Mouse (Mus musculus) thymus, postnatal 4 days (tissue): ENCODE measurements at regions not wholly inside any gene's neighbourhood (a gene's known extent, or its start where the extent isn't known, plus 50 kb on each side); places are given as distances from the start of the nearest gene placed in this dataset.

ENCODE experiments used
- DNase-seq: peaks from one replicate; pipeline ENCODE4 v3.0.0; 2021

DNA sequence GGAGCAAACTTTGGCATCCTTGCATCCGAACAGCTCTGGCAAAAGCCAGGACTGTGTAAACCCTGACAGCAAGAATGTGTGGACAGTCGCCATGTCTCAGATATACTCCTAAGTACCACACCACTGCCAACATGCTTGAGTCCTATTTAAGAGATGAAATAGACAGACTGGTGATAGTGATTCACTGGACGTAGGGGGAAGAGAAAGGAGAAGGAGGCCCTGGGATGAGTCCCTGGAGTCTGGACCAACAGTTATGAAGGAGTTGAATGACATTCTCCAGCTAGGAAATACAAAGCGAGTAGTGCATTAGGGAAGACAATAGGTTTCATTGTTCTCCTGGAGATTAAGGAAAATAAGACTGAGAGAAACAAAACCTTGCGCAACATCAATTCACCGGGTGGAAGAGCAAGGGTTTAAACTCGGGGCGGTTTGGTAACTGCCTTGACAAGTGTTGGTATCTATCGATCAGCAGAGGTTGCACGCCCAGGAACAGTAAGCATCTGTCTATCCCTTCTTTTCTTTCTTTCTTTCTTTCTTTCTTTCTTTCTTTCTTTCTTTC is 54.3 kb upstream of the Nrbf2 start:
- no peak for DNase-seq

DNA sequence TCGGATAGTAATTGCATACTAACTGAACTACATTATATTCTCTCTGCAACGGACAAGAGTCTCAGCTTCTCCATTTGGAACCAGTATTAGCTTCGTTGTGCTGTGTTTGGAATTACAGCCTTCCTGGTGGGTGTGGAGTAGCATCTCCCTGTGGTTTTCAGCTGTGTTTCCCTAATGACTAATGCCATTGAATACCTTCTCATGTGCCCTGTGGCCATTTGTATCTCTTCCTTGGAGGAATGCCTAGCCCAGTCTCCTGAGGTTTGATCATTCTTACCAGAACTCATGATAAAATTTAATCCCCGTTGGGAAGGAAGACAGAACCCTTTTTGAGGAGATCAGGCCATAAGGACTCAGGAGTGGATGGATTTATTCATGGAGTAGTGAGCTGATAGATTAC is 59.6 kb upstream of the Nrbf2 start:
- no peak for DNase-seq

DNA sequence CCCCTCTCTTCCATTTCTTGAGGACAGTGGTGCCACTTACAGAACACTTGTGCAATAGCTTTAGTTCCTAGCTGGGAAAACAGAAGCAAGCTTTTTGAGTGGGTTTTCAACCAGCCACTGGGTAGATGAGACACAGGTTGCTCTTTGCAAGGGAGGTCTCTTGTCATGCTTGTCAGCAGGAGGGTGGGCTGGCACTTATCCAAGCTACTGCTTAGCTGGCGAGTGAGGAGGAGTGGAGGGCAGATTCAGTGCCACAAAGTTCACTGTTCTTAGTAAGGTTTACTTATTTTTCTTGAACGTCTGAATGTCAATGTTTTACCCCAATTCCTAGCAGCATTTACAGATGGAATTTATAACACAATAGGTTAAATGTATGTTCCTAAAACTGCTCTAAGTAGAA is 65.9 kb upstream of the Nrbf2 start:
- DNase-seq: no peak

DNA sequence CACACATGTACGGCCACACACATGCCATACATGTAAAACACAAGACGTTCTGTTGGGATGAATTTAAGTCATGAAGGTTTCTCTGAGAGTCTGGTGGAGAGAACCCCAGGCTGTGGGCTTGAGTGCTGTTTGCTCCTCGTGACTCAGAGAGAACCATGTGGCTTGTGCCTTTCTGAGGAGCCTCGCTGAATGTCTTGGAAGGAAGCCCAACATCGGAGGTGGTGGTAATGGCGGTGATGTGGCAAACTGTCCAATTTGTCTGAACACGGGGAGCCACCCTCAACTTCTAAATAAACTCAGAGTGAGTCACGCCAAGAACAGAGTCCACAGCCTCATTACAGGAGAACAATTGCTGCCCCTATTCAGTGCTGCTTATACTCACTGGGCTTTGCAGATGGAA is 75.7 kb upstream of the Nrbf2 start:
- no peak for DNase-seq

DNA sequence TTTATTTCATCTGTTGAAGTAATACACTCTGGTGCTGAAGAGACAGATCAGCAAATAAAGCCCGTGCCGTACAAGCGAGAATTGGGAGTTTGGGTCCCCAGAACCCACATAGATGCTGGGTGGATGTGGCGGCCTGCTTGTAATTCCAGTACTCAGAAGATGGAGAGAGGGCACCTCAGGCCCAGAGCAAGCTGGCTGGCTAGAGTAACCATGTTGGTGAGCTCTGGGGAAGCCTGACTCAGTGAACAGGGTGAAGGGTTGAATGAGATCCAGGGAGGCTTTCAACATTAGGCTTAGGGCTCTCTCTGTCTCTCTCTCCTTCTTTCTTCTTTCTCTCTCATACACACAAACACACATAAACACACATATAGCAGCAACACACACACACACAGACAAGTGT is 76.2 kb upstream of the Nrbf2 start:
- no peak for DNase-seq

DNA sequence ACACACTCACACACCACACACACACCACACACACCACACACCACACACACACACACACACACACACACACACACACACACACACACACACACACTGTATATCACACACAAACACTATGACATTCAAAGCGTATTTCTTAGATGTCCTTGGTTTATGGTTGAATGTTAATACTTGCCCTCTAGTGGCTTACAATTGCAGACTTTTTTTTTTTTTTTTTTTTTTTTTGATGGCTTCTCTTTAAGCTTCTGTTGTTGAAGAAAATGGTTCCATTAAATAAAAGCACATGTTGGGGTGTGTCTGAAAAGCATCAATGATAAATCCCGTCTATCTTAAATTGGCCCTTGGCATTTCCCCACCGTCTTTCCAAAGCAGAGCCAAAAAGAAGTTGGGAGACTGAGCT is 79.5 kb upstream of the Nrbf2 start:
- no peak for DNase-seq

DNA sequence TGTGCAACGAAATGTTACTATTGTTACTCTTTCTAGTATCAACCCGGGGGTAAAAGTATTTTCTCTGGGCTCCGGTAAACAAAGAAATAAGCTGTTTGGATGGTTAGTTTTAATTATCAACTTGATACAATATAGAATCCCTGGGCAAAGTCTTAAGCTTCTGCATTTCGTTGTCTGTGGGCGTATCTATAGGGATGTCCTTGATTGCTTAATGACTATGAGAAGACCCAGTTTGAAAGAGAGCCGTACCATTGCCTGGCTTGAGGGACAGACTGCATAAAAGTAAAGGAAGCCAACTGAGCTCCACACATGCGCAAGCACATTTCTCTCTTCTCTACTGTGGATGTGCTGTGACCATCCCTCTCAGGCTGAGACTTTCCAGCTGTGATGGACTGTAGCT is 80.1 kb upstream of the Nrbf2 start:
- no peak for DNase-seq

DNA sequence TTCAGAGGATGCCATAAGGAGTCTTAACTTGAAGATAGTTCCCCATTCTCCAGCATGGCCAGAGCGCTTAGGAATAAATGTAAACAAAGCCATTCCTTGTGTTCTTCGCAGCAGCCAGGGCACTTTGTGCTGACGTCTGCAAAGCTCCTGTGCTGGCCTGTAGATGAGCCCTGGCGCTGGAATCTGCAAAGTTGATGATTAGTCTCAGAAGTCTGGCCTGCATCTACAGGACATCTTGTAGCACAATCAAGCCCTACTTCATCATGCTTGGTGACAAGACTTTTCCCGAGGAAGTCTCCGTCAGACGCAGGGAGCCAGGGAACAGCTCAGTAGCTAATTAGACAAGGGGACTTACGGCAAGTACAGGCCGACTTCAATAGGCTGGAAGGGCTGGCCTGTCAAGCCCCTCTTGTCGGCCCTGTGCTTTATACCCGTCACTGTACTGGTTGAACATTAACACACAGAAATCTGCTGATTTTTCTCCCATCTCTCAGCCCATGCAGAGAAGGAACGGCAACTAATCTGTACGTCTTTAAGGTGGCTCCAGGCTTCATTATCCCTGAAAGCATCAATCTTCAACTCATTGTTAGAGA is 87.6 kb upstream of the Nrbf2 start:
- DNase-seq: no peak

DNA sequence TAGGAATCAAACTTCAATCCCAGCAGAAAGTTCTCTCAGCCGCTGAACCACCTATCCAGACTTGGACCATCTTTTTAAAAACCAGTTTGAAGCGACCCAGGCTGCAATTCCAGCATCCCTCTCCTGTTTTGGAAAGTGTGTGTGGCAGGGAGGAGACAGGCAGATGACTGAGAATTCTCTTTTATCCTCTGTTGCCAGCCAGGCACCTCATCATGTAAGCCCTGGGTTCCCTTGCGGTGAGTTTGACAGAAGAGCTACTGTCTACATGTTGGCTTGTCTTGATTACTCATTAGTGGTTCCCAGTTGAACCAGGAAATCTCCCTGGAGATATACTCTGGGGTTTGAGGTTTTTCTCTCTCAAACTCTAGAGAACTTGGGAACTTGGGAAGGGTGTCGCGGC is 91.5 kb upstream of the Nrbf2 start:
- DNase-seq: no peak

DNA sequence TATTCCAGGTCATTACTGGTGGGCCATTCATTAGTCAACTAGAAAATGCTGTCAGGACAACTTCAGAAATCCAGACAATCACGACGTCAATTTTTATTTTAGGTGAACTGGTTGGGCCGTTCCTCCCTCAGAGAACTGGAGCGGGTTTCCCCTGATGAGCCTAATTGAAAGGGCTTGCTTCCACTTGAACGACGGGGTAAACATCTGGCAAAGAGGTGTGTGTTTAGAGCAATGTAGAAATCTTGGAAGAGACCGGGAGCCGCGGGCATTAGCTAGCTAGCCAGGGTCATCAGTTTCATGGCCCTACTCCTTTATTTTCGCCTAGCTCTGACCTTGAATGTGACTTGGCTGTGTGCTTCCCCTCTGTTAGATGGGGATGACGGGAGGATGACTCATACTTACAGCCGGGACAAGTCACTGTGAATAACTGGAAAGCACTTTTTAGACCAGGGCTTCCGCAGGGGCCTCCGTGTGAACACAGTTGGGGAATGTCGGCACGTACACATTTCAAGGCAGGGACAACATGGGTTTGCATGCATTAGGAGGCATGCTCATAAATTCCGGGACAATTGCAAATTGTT is 92.6 kb upstream of the Nrbf2 start:
- no peak for DNase-seq

DNA sequence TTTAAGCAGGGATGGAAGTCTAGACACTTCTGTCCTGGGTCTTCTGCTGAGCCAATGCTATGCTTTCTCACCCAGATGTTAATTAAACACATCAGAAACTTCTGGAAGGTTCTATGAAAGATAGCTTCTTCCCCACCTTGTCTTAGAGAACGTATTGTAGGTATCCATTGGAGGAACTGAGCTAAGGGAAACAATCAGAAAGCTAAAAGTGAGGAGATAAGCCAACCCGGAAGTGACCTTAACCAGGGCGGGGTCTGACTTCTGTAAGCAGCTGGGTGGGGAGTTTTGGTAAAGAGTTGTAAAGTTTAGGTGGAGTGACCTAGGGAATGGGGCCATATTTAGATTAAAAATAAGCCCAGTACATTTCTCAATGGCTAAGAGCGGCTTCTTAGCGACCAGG is 95.1 kb upstream of the Nrbf2 start:
- no peak for DNase-seq

DNA sequence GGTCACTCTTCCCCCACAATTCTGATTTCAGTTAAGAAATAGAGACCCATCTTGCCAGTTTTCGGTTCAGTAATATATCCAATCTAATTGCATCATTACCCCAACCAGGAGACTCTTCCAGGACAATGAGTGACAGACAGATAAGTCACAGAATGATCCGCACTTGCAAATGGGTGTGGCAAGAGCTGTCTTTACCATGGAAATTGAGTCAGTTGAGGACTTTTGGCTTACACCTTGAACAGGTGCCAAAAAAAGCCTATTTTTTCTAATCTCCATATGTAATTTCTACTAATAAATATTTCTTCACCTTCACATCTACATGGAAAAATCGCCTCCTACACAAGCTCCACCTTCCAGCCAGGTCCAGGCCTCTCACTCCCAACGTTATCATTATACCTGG is 98.2 kb upstream of the Nrbf2 start:
- no peak for DNase-seq

DNA sequence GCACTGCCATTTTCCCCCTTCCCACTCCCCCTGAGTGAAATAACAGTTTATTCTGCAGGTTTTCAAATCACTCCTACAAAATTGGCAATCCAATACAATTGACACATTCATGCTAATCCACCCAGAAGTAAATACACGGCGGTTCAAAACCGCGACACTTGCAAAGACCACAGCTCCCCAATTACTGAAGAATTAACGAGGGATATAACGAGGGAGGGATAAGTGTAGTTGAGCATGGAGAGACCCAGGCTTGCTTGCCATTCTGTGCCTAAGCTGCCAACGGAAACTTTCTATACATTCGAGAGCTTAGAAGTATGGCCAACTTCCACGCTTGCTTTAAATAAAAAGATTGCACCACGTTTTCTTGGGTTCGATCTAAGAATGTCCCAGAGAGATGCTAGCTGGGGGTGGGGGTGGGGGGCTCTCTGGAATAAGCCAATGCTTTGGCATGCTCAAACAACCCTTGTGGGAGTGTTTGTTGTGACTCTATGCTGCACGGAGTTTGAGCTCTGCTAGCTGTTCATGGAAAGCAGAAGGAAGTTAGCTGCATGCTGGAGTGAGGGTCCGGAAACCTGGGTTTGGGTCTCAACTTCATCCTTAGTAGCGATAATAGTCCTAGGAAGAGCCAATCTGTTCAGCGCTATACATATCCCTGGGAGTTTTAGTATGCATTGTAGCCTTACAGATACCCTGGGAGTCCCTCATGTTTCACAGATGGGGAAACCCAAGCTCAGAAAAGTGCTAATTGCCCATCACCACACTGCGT is 98.9 kb upstream of the Nrbf2 start:
- DNase-seq: no peak

DNA sequence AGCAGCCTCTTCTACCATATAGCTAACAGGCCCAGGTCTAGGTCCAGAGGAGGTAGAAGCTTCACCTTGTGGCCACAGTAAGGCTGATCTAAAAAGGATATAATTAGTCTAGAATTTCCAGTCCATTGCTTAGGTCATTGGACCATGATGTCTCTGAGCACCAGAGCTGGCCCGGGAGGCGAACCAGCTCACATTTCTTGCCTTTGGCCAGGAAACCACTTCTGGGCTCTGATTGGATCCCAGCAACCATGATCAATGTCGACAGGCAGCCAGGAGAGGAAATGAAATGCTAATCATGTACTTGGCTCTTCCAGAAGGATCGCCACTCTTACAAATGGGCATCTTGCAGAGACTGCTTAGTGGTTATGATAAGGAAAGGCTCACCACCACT is 99.5 kb upstream of the Nrbf2 start:
- DNase-seq: no peak

DNA sequence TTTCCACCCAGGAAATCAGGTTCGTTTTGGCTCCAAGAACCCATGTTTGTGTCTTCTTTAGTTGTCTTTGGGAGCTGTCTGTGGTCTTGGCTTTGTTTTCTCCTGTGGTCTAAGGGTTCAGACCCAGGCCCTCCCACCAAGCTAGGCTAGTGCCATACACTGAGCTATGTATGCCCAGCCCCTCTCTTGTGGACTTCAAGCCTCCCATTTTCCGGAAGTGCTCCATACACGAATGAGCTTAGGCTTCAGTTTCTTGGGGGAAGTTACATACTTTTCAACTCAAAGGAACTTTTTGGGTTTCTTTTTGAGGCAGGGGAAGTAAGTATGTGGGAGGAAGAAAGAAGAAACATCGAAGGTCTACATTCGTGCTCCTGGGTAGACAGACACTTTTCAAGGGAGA is 100.9 kb upstream of the Nrbf2 start:
- DNase-seq: no peak

DNA sequence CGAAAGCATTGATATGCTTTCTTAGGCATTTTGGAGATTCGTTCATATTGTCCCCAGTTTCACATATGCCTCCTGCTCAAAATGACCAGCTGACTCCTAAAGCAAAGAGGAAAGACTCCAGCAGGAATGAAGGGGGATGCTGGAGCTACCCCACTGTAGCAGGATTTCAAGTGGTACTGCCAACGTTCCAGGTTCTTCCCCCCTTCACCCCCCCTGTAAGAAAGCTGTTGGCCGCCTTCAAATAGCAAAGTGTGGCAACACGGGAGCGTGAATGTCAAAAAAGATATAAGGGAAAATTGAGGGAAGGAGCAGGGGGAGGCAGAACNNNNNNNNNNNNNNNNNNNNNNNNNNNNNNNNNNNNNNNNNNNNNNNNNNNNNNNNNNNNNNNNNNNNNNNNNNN is 103.7 kb upstream of the Nrbf2 start:
- no peak for DNase-seq

DNA sequence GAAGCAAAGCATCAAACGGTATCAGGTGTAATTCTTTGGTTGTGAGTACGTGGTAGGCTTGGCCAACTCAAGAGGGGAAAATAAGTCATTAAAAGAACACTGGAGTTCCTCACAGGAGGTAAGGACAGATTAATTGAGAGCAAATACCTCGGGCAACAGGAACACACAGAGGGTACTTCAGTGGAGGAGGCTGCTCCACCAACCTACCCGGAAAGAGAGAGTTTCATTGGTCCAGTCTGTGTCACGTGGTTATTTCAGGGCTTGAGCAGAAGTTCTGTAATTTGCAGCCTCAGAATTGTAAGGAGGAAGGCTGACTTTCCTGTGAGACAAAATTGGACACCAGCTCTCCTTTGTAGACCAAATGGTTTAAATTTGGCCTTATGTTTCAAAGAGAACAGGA is 115.3 kb upstream of the Nrbf2 start:
- peak; percentile 40 for DNase-seq

DNA sequence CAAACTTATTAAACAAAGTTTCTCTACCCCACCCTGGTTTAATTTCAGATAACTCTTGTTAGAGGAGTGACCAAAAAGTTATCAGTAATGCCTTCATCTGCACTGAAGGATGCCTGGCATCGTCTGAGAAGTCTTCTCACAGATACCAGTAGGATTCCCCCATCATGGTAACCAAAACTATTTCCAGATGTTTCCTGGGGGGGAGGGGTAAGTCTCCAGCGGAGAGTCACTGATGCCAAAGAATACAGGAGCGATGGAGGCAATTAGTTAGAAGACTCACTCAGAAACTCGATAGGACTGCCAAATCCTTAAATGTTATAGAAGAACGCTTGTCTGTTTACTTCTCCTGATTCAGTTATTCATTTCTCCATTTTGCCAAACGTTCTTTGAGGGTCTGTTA is 116.3 kb upstream of the Nrbf2 start:
- DNase-seq: no peak

DNA sequence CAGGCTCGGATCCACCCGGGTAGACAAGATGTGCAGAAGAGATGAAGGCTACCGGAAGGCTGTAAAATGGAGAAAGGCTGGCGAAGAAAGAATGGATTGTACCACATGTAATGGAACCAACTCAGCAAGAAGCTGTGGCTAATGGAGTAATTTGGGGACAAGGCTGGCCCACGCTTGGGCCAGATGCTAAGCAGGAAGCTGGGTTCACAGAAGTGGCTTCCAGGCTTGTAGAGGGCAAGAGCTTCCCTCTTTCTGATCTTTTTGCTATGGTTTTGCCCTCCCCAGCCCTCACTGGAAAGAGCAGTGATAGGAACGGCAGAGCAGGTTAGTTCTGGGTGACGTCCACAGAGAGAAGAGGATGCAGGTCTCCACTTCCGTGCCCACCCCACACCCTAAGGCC is 117.7 kb upstream of the Egr2 start:
- no peak for DNase-seq

DNA sequence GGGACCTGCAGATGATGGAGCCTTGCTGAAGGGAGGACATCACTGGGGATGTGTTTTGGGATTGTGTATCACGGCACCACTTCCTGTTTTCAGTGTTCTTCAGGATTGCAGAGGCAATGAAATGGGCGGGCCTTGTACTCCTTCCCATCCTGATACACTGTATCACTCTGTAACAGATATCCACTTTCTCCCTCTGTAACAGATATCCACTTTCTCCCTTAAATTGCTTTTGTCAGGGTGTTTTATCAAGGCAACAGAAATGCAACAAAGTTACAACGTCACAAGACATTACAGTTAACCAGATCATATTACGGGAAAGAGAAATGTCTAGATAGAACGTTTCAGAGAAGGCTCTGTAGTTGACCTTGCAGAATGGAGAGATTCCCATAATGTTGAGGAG is 114.5 kb upstream of the Egr2 start:
- DNase-seq: no peak

DNA sequence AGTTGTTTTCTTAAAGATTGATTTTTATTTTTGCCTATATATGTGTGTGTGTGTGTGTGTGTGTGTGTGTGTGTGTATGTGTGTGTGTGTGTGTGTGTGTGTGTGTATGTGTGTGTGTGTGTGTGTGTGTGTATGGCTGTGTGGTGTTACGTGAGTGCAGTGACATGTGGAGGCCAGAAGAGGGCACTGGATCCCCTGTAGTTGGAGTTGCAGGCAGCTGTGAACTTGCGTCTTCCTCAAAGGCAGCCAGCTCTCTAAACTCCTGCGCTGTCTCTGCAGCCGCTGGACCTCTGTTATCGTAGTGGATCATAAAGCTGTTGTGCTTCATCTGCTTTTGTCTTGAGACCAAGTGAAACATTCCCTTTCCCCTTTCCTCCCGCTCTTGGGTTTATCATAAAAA is 109.9 kb upstream of the Egr2 start:
- DNase-seq: no peak

DNA sequence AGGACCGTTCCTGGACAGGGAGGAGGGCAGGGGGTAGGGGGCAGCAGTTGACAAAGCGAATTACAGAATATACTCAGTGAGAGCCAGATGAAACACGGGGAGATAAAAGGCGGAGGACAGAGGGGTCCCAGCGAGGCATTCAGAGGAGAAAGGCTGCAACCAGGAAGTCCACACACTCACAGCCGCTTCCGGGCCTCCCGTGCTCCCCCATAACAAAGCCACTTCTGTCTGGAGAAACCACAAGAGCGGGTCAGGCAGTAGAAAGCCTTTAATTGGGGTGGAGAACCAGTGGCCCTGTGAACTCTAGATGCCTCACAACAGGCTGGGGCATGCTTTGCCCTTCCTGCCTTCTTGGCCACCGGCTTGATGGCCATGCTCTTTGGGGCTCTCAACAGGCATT is 108.1 kb upstream of the Egr2 start:
- peak; percentile 10 for DNase-seq

DNA sequence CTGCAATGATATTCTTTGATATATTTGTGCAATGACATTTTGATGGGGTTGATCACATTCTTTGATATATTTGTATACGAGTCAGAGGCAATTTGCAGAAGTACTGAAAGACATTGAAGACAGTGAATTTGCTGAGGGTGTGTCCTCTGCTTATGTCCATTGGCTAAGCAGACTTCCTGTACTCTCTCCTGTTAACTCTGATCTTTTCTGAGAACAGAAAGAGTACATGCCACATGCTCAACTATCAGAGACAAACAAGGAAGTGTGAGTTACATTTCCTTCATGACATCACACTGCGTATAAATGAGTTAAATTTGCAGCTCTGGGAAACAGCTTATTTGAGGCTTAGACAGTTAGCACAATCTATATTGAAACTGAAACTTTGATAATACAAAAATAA is 104.5 kb upstream of the Egr2 start:
- no peak for DNase-seq

DNA sequence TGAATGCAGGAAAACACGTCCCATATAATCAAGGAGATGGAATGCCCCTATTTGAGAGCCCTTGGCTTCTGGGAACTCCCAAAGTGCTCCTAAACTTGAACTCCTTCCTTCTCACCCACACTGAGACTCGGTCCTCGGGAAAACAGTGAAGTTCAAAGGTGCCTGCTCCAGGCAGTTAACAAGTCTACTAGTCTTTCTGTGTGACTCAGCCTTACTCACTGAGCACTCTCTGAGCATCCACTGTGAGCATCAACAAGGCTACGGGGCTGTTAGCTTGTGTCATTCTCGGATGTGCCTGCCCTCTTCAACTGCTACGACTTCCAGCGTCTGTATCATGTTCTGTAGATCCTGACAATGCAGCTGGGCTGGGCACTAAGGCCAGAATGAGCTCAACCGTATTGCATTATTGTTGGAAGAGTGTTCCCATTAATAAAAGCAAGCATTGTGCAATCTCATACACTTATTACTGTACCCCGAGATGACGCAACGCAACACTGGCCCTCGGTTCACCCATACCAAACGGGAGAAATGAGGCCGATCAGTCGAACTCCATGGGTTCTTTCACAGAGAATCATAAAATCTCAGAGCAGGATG is 96.1 kb upstream of the Egr2 start:
- no peak for DNase-seq
